Mouse (Mus musculus): ENCODE results near the gene 2210016F16Rik.

DNA sequence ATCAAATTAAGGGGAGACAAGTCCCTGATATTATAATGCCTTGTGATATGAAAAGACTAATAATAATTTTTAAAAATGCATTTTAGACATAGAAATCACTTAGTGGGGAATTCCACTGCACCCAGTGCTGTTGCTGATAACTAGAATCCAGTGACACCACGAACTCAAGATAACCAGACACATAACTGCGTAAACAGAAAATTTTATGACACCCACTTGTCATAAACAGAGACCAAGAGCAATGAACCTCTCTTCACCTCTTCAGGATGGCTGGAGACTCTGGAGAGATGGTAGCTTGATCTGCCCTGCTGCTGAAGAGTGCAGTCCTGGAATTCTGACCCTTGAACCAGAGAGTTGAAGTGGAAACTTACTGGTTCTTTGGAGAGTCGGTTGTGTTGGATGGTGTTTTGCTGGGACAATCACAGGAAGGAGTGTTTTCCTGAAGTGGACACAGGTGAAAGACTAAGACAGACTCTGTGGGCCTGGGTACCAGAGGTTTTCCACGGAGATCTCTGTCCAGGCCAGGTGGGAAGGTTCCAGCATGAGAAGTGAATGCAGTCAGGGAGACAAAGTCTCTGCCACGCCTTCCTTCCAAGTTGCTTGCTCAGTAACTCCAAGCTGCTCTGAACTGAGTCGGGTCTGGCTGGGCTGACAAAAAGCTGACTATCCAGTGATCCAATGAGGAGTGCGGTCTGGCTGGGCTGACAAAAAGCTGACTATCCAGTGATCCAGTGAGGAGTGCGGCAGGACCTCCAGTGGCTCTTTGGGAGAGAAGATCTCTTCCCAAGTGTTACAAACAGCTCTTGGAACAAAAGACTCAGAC lies 20.5 kb downstream of the 2210016F16Rik start:
- TF ChIP-seq CTCF (conservative IDR thresholded peaks at IDR 0.05; ENCODE audit: low read length): no peak
- no peak for TF ChIP-seq NANOG (IDR thresholded peaks at IDR 0.05; ENCODE audit: borderline replicate concordance, low read length)

Measured in E14TG2a.4 (cell line).